Mouse (Mus musculus): ENCODE measurements around the gene Ssxb2. TPM values are rescaled to one million over a fixed set of nuclear protein-coding genes. Genes with fewer than 3 reads are reported as not detected.
"Not testable (repeated sequence)": the region's sequence is repeated elsewhere in the genome, so short reads cannot be mapped to it uniquely, and the experiment has no call there.

Ssxb2 gene
- not detected in 2 replicates for polyA plus RNA-seq (2015; fragmentation: Nextera tagmentation; extraction: Ambion mirVana)

DNA sequence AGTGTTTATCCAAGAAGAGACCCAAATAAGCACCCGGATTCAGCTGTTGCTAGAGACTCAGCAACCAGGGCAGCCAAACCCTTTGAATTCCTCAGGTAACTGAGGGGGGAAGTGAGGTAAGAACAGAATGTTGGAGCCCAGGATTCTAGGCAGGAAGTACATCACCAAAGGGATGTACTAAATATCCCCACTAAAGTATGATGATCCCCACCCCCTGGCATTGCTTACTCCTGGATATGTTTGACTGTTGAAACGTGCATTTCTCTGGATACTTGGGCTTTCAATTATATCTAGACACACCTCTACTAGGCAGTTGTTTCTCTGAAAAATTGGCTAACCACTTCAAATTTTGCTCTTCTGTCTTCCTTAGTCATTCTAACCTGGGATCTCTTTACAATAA lies at the start of gene Ssxb2:
Ssxb2 (minus strand) TSS at position 101 of the 400 bp plus-strand sequence.
- not testable (repeated sequence) for ATAC-seq (ENCODE audit: insufficient number of reproducible peaks, low FRiP score, low TSS enrichment, low read depth); H3K4me3 ChIP-seq; H3K4me2 ChIP-seq; H3K27ac ChIP-seq; H3K4me1 ChIP-seq; H3K36me3 ChIP-seq; H3K27me3 ChIP-seq; H3K9me3 ChIP-seq; H3K9ac ChIP-seq
- WGBS: 73% methylated on average over 2 of the region's 2 CpGs

- not testable (repeated sequence) for H3K27me3 ChIP-seq; H3K9ac ChIP-seq; H3K36me3 ChIP-seq; H3K4me1 ChIP-seq; H3K4me3 ChIP-seq; H3K27ac ChIP-seq; H3K9me3 ChIP-seq; H3K4me2 ChIP-seq; ATAC-seq (ENCODE audit: insufficient number of reproducible peaks, low FRiP score, low TSS enrichment, low read depth)
- WGBS: 23% methylated on average over 1 of the region's 1 CpGs
Observed at GRCm38 (mm10) chrX:8413005-8413404, 48.5 kb downstream of the Ssxb2 start, which contains the start of gene Ssxb1. TSS of gene Ssxb1 (plus strand) at chrX:8413305.

Other genes starting within 250 kb of the Ssxb2 start
- 37.8 and 40.4 TPM in 2 replicates for gene Ftsj1, start 209.3 kb downstream of the Ssxb2 start, polyA plus RNA-seq (2015; fragmentation: Nextera tagmentation; extraction: Ambion mirVana)
- 0.36 and 0.60 TPM in 2 replicates for gene Slc38a5, start 190.6 kb downstream of the Ssxb2 start, polyA plus RNA-seq (2015; fragmentation: Nextera tagmentation; extraction: Ambion mirVana)
- not detected in 2 replicates for gene Ssxb10, start 134.3 kb downstream of the Ssxb2 start, polyA plus RNA-seq (2015; fragmentation: Nextera tagmentation; extraction: Ambion mirVana)
- not detected in 2 replicates for gene Ssxb9, start 94.7 kb downstream of the Ssxb2 start, polyA plus RNA-seq (2015; fragmentation: Nextera tagmentation; extraction: Ambion mirVana)
- not detected in 2 replicates for gene Ssxb1, start 48.4 kb downstream of the Ssxb2 start, polyA plus RNA-seq (2015; fragmentation: Nextera tagmentation; extraction: Ambion mirVana)
- gene Gm14459, start 63.2 kb upstream of the Ssxb2 start, polyA plus RNA-seq (2015; fragmentation: Nextera tagmentation; extraction: Ambion mirVana): not detected in 2 replicates
- not detected in 2 replicates for gene Ssxb6, start 86.5 kb upstream of the Ssxb2 start, polyA plus RNA-seq (2015; fragmentation: Nextera tagmentation; extraction: Ambion mirVana)
- gene Ssxb3, start 130.1 kb upstream of the Ssxb2 start, polyA plus RNA-seq (2015; fragmentation: Nextera tagmentation; extraction: Ambion mirVana): not detected in 2 replicates
- not detected in 2 replicates for gene Ssxb8, start 229.1 kb upstream of the Ssxb2 start, polyA plus RNA-seq (2015; fragmentation: Nextera tagmentation; extraction: Ambion mirVana)

Data from limb, embryonic 15.5 days (tissue).